Mouse (Mus musculus): ENCODE data around the gene Zfr2. TPM values are rescaled to one million over a fixed set of nuclear protein-coding genes. Genes with fewer than 3 reads are reported as not detected.

Zfr2 gene
- total and polyA plus RNA-seq, 2 experiments from 2014 or later = 21.9 to 64.1 TPM

GRCm38 (mm10) chr10:81190912-81191321, 42.0 kb upstream of the Zfr2 start:
- H3K9me3 ChIP-seq (ENCODE audit: low read length) = no peaks in the 10 kb centered on the region
- peaks cover 9% of the 10 kb centered on the region; the same call in 1 of the 2 replicates for H3K4me1 ChIP-seq (ENCODE audit: insufficient read depth, low read length)
- H3K27ac ChIP-seq = no peak overlapping the region
- no peak overlapping the region for H3K4me3 ChIP-seq (ENCODE audit: low read length)
- peaks cover 20% of the 10 kb centered on the region; the same call in 1 of the 2 replicates for H3K36me3 ChIP-seq (ENCODE audit: insufficient read depth, low read length)
- TF ChIP-seq CTCF (IDR thresholded peaks at IDR 0.05; ENCODE audit: low read depth) = peak; percentile 44
- H3K4me2 ChIP-seq (ENCODE audit: low read depth, low read length) = no peak overlapping the region
- 79% methylated on average over 6 of the region's 6 CpGs for WGBS
- no peak overlapping the region for H3K9ac ChIP-seq (replicated peaks; ENCODE audit: low read length)
- H3K27me3 ChIP-seq (ENCODE audit: insufficient read depth, low read length) = peaks cover 8% of the 10 kb centered on the region; the same call in 1 of the 2 replicates
- ATAC-seq (no peak), DNase-seq (ENCODE audit: low spot score) (no peak)

- peaks cover 9% of the 10 kb centered on the region; the same call in 1 of the 2 replicates for H3K4me1 ChIP-seq (ENCODE audit: insufficient read depth, low read length)
- DNase-seq (ENCODE audit: low spot score) (no peak), ATAC-seq (no peak)
- H3K36me3 ChIP-seq (ENCODE audit: insufficient read depth, low read length) = peaks cover 20% of the 10 kb centered on the region; the same call in 1 of the 2 replicates
- WGBS = 87% methylated on average over 18 of the region's 18 CpGs
- peak overlapping the region; percentile 95 for H3K4me2 ChIP-seq (ENCODE audit: low read depth, low read length)
- no peaks in the 10 kb centered on the region for H3K9me3 ChIP-seq (ENCODE audit: low read length)
- H3K27ac ChIP-seq = peak overlapping the region; percentile 93
- peaks cover 9% of the 10 kb centered on the region; the same call in 1 of the 2 replicates for H3K27me3 ChIP-seq (ENCODE audit: insufficient read depth, low read length)
- H3K4me3 ChIP-seq (ENCODE audit: low read length) = no peak overlapping the region
- H3K9ac ChIP-seq (replicated peaks; ENCODE audit: low read length) = no peak overlapping the region; the same call in 1 of the 2 replicates
- no peak for TF ChIP-seq CTCF (IDR thresholded peaks at IDR 0.05; ENCODE audit: low read depth)
Measured at GRCm38 (mm10) chr10:81191342-81191982, 41.5 kb upstream of the Zfr2 start.

- 1% methylated on average over 69 of the region's 93 CpGs for WGBS
Measured at GRCm38 (mm10) chr10:81192270-81192967, 40.5 kb upstream of the Zfr2 start.

GRCm38 (mm10) chr10:81192968-81193501, 39.9 kb upstream of the Zfr2 start:
- Histone ChIP-seq H3K4me2 (ENCODE audit: low read depth, low read length) (peak overlapping the region; percentile 95), H3K9me3 (ENCODE audit: low read length) (no peaks in the 10 kb centered on the region), H3K27ac (peak overlapping the region; percentile 93), H3K36me3 (ENCODE audit: insufficient read depth, low read length) (peaks cover 14% of the 10 kb centered on the region; the same call in 1 of the 2 replicates), H3K4me3 (ENCODE audit: low read length) (peak overlapping the region; percentile 47), H3K4me1 (ENCODE audit: insufficient read depth, low read length) (peaks cover 9% of the 10 kb centered on the region; the same call in 1 of the 2 replicates), H3K9ac (replicated peaks; ENCODE audit: low read length) (peak overlapping the region; percentile 63), H3K27me3 (ENCODE audit: insufficient read depth, low read length) (peaks cover 12% of the 10 kb centered on the region; the same call in 1 of the 2 replicates)
- DNase-seq (ENCODE audit: low spot score) (peak; percentile 62), ATAC-seq (peak; percentile 60)
- no peak for TF ChIP-seq CTCF (IDR thresholded peaks at IDR 0.05; ENCODE audit: low read depth)
- WGBS = 2% methylated on average over 19 of the region's 19 CpGs

More at GRCm38 (mm10) chr10:81192270-81192967, 40.5 kb upstream of the Zfr2 start:
- Histone ChIP-seq H3K9ac (replicated peaks; ENCODE audit: low read length) (peak overlapping the region; percentile 63), H3K4me2 (ENCODE audit: low read depth, low read length) (peak overlapping the region; percentile 95), H3K4me1 (ENCODE audit: insufficient read depth, low read length) (peaks cover 9% of the 10 kb centered on the region; the same call in 1 of the 2 replicates), H3K36me3 (ENCODE audit: insufficient read depth, low read length) (peaks cover 14% of the 10 kb centered on the region; the same call in 1 of the 2 replicates), H3K4me3 (ENCODE audit: low read length) (peak overlapping the region; percentile 47), H3K9me3 (ENCODE audit: low read length) (no peaks in the 10 kb centered on the region), H3K27me3 (ENCODE audit: insufficient read depth, low read length) (peaks cover 12% of the 10 kb centered on the region; the same call in 1 of the 2 replicates), H3K27ac (peak overlapping the region; percentile 93)
- no peak for TF ChIP-seq CTCF (IDR thresholded peaks at IDR 0.05; ENCODE audit: low read depth)
- DNase-seq (ENCODE audit: low spot score) = peak; percentile 95
- ATAC-seq = peak; percentile 88

GRCm38 (mm10) chr10:81193991-81194774, 38.8 kb upstream of the Zfr2 start:
- H3K27me3 ChIP-seq (ENCODE audit: insufficient read depth, low read length) = peaks cover 12% of the 10 kb centered on the region; the same call in 1 of the 2 replicates
- no peak for DNase-seq (ENCODE audit: low spot score)
- H3K9ac ChIP-seq (replicated peaks; ENCODE audit: low read length) = no peak overlapping the region
- H3K4me2 ChIP-seq (ENCODE audit: low read depth, low read length) = 0 out of 2 replicates have a peak overlapping the region, but pooled peaks have one; percentile 14
- WGBS = 17% methylated on average over 37 of the region's 37 CpGs
- peaks cover 9% of the 10 kb centered on the region; the same call in 1 of the 2 replicates for H3K4me1 ChIP-seq (ENCODE audit: insufficient read depth, low read length)
- H3K9me3 ChIP-seq (ENCODE audit: low read length) = no peaks in the 10 kb centered on the region
- no peak for ATAC-seq
- no peak for TF ChIP-seq CTCF (IDR thresholded peaks at IDR 0.05; ENCODE audit: low read depth)
- no peak overlapping the region for H3K27ac ChIP-seq
- H3K4me3 ChIP-seq (ENCODE audit: low read length) = no peak overlapping the region
- peaks cover 14% of the 10 kb centered on the region; the same call in 1 of the 2 replicates for H3K36me3 ChIP-seq (ENCODE audit: insufficient read depth, low read length)

GRCm38 (mm10) chr10:81195300-81195699, 37.7 kb upstream of the Zfr2 start:
- peaks cover 12% of the 10 kb centered on the region; the same call in 1 of the 2 replicates for H3K27me3 ChIP-seq (ENCODE audit: insufficient read depth, low read length)
- WGBS = 59% methylated on average over 4 of the region's 4 CpGs

More at GRCm38 (mm10) chr10:81195300-81195699, 37.7 kb upstream of the Zfr2 start:
- 0 out of 2 replicates have a peak, but pooled peaks cover 6% of the 10 kb centered on the region for H3K36me3 ChIP-seq (ENCODE audit: insufficient read depth, low read length)
- H3K9ac ChIP-seq (replicated peaks; ENCODE audit: low read length) = no peak overlapping the region
- TF ChIP-seq CTCF (IDR thresholded peaks at IDR 0.05; ENCODE audit: low read depth) = no peak
- no peak overlapping the region for H3K27ac ChIP-seq
- H3K4me1 ChIP-seq (ENCODE audit: insufficient read depth, low read length) = peaks cover 9% of the 10 kb centered on the region; the same call in 1 of the 2 replicates
- no peak for DNase-seq (ENCODE audit: low spot score)
- H3K9me3 ChIP-seq (ENCODE audit: low read length) = no peaks in the 10 kb centered on the region
- ATAC-seq = no peak
- H3K4me3 ChIP-seq (ENCODE audit: low read length) = no peak overlapping the region
- no peak overlapping the region for H3K4me2 ChIP-seq (ENCODE audit: low read depth, low read length)
